Comparison of ENCODE assay signal across 32 mouse cellular contexts in the genomic region with DNA sequence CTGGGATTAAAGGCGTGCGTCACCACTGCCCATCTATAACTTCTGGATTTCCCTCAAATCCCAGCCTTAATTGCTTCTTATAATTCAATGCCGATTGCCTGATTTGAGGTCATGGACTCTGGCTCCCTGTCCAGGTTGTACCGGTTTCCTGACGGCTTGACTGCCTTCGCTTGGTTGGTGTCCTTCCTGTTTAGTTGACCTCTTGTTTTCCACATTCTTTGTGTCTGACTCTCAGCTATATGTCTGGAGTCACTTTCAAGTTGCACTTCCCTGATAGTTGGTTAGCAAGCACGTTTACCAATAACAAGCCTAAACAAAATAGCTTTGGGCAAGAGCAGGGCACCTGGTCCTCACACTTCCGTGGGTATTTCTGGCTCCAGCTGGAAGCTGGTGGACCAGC.
DNase-seq lines count a peak whose midpoint lies in the region; ATAC-seq and TF ChIP-seq lines count a peak whose summit lies in the region.
"Had no signal": no experiment of that assay in that cellular context is flagged by ENCODE, and none has a peak within 500 bp of the region (broad histone marks: within the 10 kb centered on the region; RNA-seq: fewer than 3 reads in every experiment).

No protein-coding gene starts in this region.

- TF ChIP-seq EP300 in heart, adult 2 months (IDR thresholded peaks at IDR 0.05; ENCODE audit: insufficient read depth, low read depth, low read length), result no peak

- H3K4me3 ChIP-seq in heart, embryonic 14.5 days (ENCODE audit: control insufficient read depth in 1 of 2, insufficient read depth in 1 of 2, low read depth in 1 of 2, low read length in 2 of 2), result no peak overlapping the region
- no peak overlapping the region for H3K4me3 ChIP-seq in heart, adult 2 months
- no peak overlapping the region for H3K4me3 ChIP-seq in kidney, adult 2 months (ENCODE audit: insufficient read depth, low read depth, low read length)
- H3K4me3 ChIP-seq in kidney, embryonic 14.5 days (ENCODE audit: low read length), result no peak overlapping the region
- no peak overlapping the region for H3K4me3 ChIP-seq in kidney, postnatal 0 days (replicated peaks; ENCODE audit: low read depth, low read length)
- H3K4me3 ChIP-seq: erythroblast, embryonic 14.5 days; gastrocnemius, adult 2 months; hindbrain, embryonic 13.5 days; layer of hippocampus, adult 2 months; left cerebral cortex, adult 2 months; limb, embryonic 12.5 days; liver, embryonic 15.5 days; midbrain, embryonic 10.5 days; midbrain, embryonic 15.5 days; neural tube, embryonic 15.5 days had no signal

- no peak overlapping the region for H3K4me2 ChIP-seq in heart, embryonic 14.5 days (ENCODE audit: low read length)
- no peak overlapping the region for H3K4me2 ChIP-seq in kidney, embryonic 14.5 days (replicated peaks; ENCODE audit: low read depth, low read length)
- H3K4me2 ChIP-seq in kidney, postnatal 0 days (ENCODE audit: low read length), result no peak overlapping the region
- H3K4me2 ChIP-seq: hindbrain, embryonic 13.5 days; limb, embryonic 12.5 days; liver, embryonic 15.5 days; lung, embryonic 14.5 days; midbrain, embryonic 15.5 days; neural tube, embryonic 15.5 days had no signal

- 73% methylated on average over 8 of the region's 8 CpGs for WGBS in heart, embryonic 14.5 days
- WGBS in heart, adult 2 months, result 65% methylated on average over 8 of the region's 8 CpGs
- 24% methylated on average over 8 of the region's 8 CpGs for WGBS in kidney, adult 2 months
- 58% methylated on average over 8 of the region's 8 CpGs for WGBS in kidney, embryonic 14.5 days
- 40% methylated on average over 8 of the region's 8 CpGs for WGBS in kidney, postnatal 0 days

- no peaks in the 10 kb centered on the region for H3K79me2 ChIP-seq in heart, adult 2 months (replicated peaks; ENCODE audit: control insufficient read depth, insufficient read depth, low read length)

- H3K27ac ChIP-seq in heart, embryonic 14.5 days (replicated peaks in 1 of 2; ENCODE audit: control insufficient read depth in 1 of 2, insufficient read depth in 1 of 2, low read depth in 2 of 2, low read length in 2 of 2), result peak overlapping the region; percentile 66 to 72
- no peak overlapping the region for H3K27ac ChIP-seq in heart, adult 2 months
- H3K27ac ChIP-seq in kidney, adult 2 months (ENCODE audit: insufficient read depth, low read depth, low read length), result peak overlapping the region; percentile 54
- no peak overlapping the region; the same call in 1 of the 2 replicates for H3K27ac ChIP-seq in kidney, embryonic 14.5 days (ENCODE audit: low read depth, low read length)
- H3K27ac ChIP-seq in kidney, postnatal 0 days, result peak overlapping the region; percentile 70
- H3K27ac ChIP-seq: gastrocnemius, adult 2 months; hindbrain, embryonic 13.5 days; layer of hippocampus, adult 2 months; left cerebral cortex, adult 2 months; limb, embryonic 12.5 days; liver, embryonic 15.5 days; midbrain, embryonic 10.5 days; midbrain, embryonic 15.5 days; neural tube, embryonic 15.5 days had no signal

- TF ChIP-seq POLR2A in heart, adult 2 months (IDR thresholded peaks at IDR 0.05; ENCODE audit: insufficient read depth, low read depth, low read length), result no peak
- no peak for TF ChIP-seq POLR2A in kidney, adult 2 months (IDR thresholded peaks at IDR 0.05; ENCODE audit: low read depth, low read length)

- no peak overlapping the region for H3K9ac ChIP-seq in heart, embryonic 14.5 days (ENCODE audit: low read length)
- H3K9ac ChIP-seq in heart, adult 2 months (ENCODE audit: low read depth, low read length), result no peak overlapping the region
- no peak overlapping the region for H3K9ac ChIP-seq in kidney, embryonic 14.5 days (ENCODE audit: low read depth, low read length)
- no peak overlapping the region for H3K9ac ChIP-seq in kidney, postnatal 0 days (ENCODE audit: low read depth, low read length)
- H3K9ac ChIP-seq: hindbrain, embryonic 13.5 days; limb, embryonic 12.5 days; liver, embryonic 15.5 days; lung, embryonic 14.5 days; midbrain, embryonic 15.5 days; neural tube, embryonic 15.5 days had no signal

- no peaks in the 10 kb centered on the region for H3K27me3 ChIP-seq in heart, embryonic 14.5 days (ENCODE audit: control insufficient read depth, insufficient read depth, low read length)
- no peaks in the 10 kb centered on the region for H3K27me3 ChIP-seq in heart, adult 2 months (ENCODE audit: control insufficient read depth, insufficient read depth, low read length)
- H3K27me3 ChIP-seq in kidney, adult 2 months (replicated peaks; ENCODE audit: control insufficient read depth, insufficient read depth, low read length), result no peaks in the 10 kb centered on the region
- no peaks in the 10 kb centered on the region for H3K27me3 ChIP-seq in kidney, embryonic 14.5 days (ENCODE audit: control insufficient read depth, insufficient read depth, low read length)
- no peaks in the 10 kb centered on the region for H3K27me3 ChIP-seq in kidney, postnatal 0 days (ENCODE audit: insufficient read depth, low read length)
- H3K27me3 ChIP-seq: hindbrain, embryonic 13.5 days; limb, embryonic 12.5 days; liver, embryonic 15.5 days; midbrain, embryonic 15.5 days; neural tube, embryonic 15.5 days had no signal

- no peak for DNase-seq in heart, adult 2 months
- peak; percentile 77 for DNase-seq in kidney, adult 2 months
- DNase-seq in kidney, postnatal 0 days (ENCODE audit: low spot score), result no peak
- DNase-seq in kidney, postnatal 36 days, result peak; percentile 66 to 69
- DNase-seq in cerebellum, postnatal 10 days, result no peak
- DNase-seq: adrenal gland, postnatal 25 days; B cell, adult 2 months; cerebellum, adult 11-12 months; cerebellum, adult 9-11 months; gastrocnemius, adult 2 months; gastrocnemius, postnatal 36 days; heart, postnatal 10 days; lung, embryonic 14.5 days; lung, postnatal 14 days; retina, postnatal 1 day; right cerebral cortex, postnatal 25 days; spleen, adult 18-20 months; thymus, adult 18-20 months; thymus, postnatal 25 days had no signal

- TF ChIP-seq CTCF in heart, adult 2 months (IDR thresholded peaks at IDR 0.05), result no peak
- no peak for TF ChIP-seq CTCF in kidney, adult 2 months (conservative IDR thresholded peaks at IDR 0.05; ENCODE audit: insufficient read depth, insufficient read length, low read depth, low read length)
- no peak for TF ChIP-seq CTCF in kidney, postnatal 0 days (IDR thresholded peaks at IDR 0.05; ENCODE audit: low read depth)

- intact Hi-C loops in heart, adult 2 months (cut with DNase I), result no loop called here

- peaks cover 21% of the 10 kb centered on the region for H3K36me3 ChIP-seq in heart, embryonic 14.5 days (ENCODE audit: control insufficient read depth, insufficient read depth, low read length)
- no peaks in the 10 kb centered on the region for H3K36me3 ChIP-seq in heart, adult 2 months (ENCODE audit: control insufficient read depth, insufficient read depth, low read length)
- no peaks in the 10 kb centered on the region for H3K36me3 ChIP-seq in kidney, adult 2 months (ENCODE audit: control insufficient read depth, insufficient read depth, low read length)
- peaks cover 18% of the 10 kb centered on the region for H3K36me3 ChIP-seq in kidney, embryonic 14.5 days (ENCODE audit: control insufficient read depth, insufficient read depth, low read length)
- H3K36me3 ChIP-seq in kidney, postnatal 0 days (ENCODE audit: insufficient read depth, low read length), result no peaks in the 10 kb centered on the region
- H3K36me3 ChIP-seq: limb, embryonic 12.5 days; liver, embryonic 15.5 days; midbrain, embryonic 15.5 days; neural tube, embryonic 15.5 days had no signal

- peaks cover 24 to 30% of the 10 kb centered on the region in 2 experiments for H3K4me1 ChIP-seq in heart, embryonic 14.5 days (ENCODE audit: control insufficient read depth in 2 of 2, insufficient read depth in 2 of 2, low read length in 2 of 2)
- no peaks in the 10 kb centered on the region for H3K4me1 ChIP-seq in heart, adult 2 months (ENCODE audit: control insufficient read depth, insufficient read depth, low read length)
- H3K4me1 ChIP-seq in kidney, adult 2 months (ENCODE audit: control insufficient read depth, insufficient read depth, low read length), result peaks cover 12% of the 10 kb centered on the region
- peaks cover 21% of the 10 kb centered on the region for H3K4me1 ChIP-seq in kidney, embryonic 14.5 days (ENCODE audit: control insufficient read depth, insufficient read depth, low read length)
- peaks cover 2% of the 10 kb centered on the region; the same call in 1 of the 2 replicates for H3K4me1 ChIP-seq in kidney, postnatal 0 days (replicated peaks; ENCODE audit: insufficient read depth, low read length)
- H3K4me1 ChIP-seq: hindbrain, embryonic 13.5 days; liver, embryonic 15.5 days; midbrain, embryonic 15.5 days; neural tube, embryonic 15.5 days had no signal

- no peaks in the 10 kb centered on the region for H3K9me3 ChIP-seq in heart, embryonic 14.5 days (ENCODE audit: control insufficient read depth, low read length)
- no peaks in the 10 kb centered on the region for H3K9me3 ChIP-seq in kidney, embryonic 14.5 days (ENCODE audit: control insufficient read depth, low read length)
- no peaks in the 10 kb centered on the region for H3K9me3 ChIP-seq in kidney, postnatal 0 days (replicated peaks; ENCODE audit: low read length)
- H3K9me3 ChIP-seq: hindbrain, embryonic 13.5 days; limb, embryonic 12.5 days; liver, embryonic 15.5 days; midbrain, embryonic 10.5 days; midbrain, embryonic 15.5 days; neural tube, embryonic 15.5 days had no signal

- ATAC-seq in heart, embryonic 14.5 days (ENCODE audit: insufficient number of reproducible peaks, insufficient read depth, low FRiP score, low read depth), result no peak
- ATAC-seq in kidney, embryonic 14.5 days (ENCODE audit: low FRiP score, low TSS enrichment), result no peak
- peak; percentile 79 for ATAC-seq in kidney, postnatal 0 days (replicated peaks; ENCODE audit: low FRiP score, low read depth)
- ATAC-seq: forebrain, embryonic 16.5 days; intestine, embryonic 16.5 days; midbrain, embryonic 15.5 days had no signal

Comparison
In these comparisons a context has a peak if more than half of its experiments do, and no peak if none do; other contexts are left out.
1. H3K27ac ChIP-seq: peak in heart, embryonic 14.5 days (2 of 2), kidney, adult 2 months (single experiment) and kidney, postnatal 0 days (single experiment); none in heart, adult 2 months (single experiment) and kidney, embryonic 14.5 days (single experiment).
2. DNase-seq: peak in kidney, adult 2 months (single experiment) and kidney, postnatal 36 days (2 of 2); none in heart, adult 2 months (0 of 2), kidney, postnatal 0 days (single experiment) and cerebellum, postnatal 10 days (0 of 2).